15 mouse cellular contexts compared by ENCODE assay signal in the genomic region with DNA sequence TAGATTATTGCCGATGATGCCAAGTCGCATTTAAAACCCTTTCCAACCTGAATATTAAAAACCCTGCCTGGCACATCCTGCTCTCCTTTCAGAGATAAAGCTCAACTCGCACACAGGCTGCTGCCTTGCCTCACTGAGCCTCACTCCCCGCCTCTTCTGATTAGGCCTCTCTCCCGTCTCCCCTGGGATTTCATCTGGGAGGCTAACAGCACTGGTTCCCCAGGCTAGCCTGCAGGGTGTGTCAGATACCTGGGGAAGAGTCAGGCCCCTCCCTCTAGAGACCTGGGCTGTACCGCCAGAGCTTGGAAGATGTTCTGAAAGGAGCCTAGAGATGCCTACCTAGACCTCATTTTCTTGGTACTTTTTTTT.
A peak's percentile ranks its signal among the peaks of the same experiment; 100 is the strongest.
DNase-seq lines count a peak whose midpoint lies in the region; ATAC-seq lines count a peak whose summit lies in the region.
"Had no signal": no experiment of that assay in that cellular context is flagged by ENCODE, and none has a peak within 500 bp of the region (broad histone marks: within the 10 kb centered on the region; RNA-seq: fewer than 3 reads in every experiment).

No protein-coding gene starts in this region.

- no peaks in the 10 kb centered on the region for H3K27me3 ChIP-seq in neural tube, embryonic 11.5 days (ENCODE audit: control insufficient read depth, insufficient read depth, low read length)
- no peaks in the 10 kb centered on the region for H3K27me3 ChIP-seq in midbrain, embryonic 11.5 days (ENCODE audit: control insufficient read depth, insufficient read depth, low read length)
- H3K27me3 ChIP-seq in neural tube, embryonic 15.5 days (replicated peaks): no peaks in the 10 kb centered on the region
- H3K27me3 ChIP-seq: kidney, embryonic 15.5 days; limb, embryonic 12.5 days; liver, embryonic 15.5 days had no signal

- H3K9me3 ChIP-seq in neural tube, embryonic 11.5 days (ENCODE audit: control insufficient read depth, low read length): no peaks in the 10 kb centered on the region
- H3K9me3 ChIP-seq in midbrain, embryonic 11.5 days (ENCODE audit: control insufficient read depth, low read length): no peaks in the 10 kb centered on the region
- H3K9me3 ChIP-seq in neural tube, embryonic 15.5 days (replicated peaks): no peaks in the 10 kb centered on the region
- H3K9me3 ChIP-seq: forebrain, embryonic 10.5 days; kidney, embryonic 15.5 days; limb, embryonic 12.5 days; liver, embryonic 15.5 days had no signal

- peak; percentile 15 for DNase-seq in embryo, embryonic 10 days (ENCODE audit: low spot score)
- DNase-seq in embryo, embryonic 10.5 days (ENCODE audit: low spot score): no peak
- no peak for DNase-seq in neural tube, embryonic 11.5 days (ENCODE audit: low spot score)
- no peak for DNase-seq in neural tube, embryonic 10.5 days (ENCODE audit: extremely low spot score, low spot score)
- no peak for DNase-seq in midbrain, embryonic 11.5 days (ENCODE audit: low spot score, missing footprints)
- no peak for DNase-seq in spleen, postnatal 10 days (ENCODE audit: low spot score in 2 of 2)
- no peak for DNase-seq in thymus, postnatal 10 days (ENCODE audit: low spot score in 2 of 2)
- DNase-seq: cerebellum, adult 8-10 months; lung, postnatal 14 days; thymus, postnatal 36 days had no signal

- no peak overlapping the region for H3K9ac ChIP-seq in neural tube, embryonic 11.5 days (ENCODE audit: low read length)
- H3K9ac ChIP-seq in midbrain, embryonic 11.5 days (ENCODE audit: low read length): no peak overlapping the region
- no peak overlapping the region for H3K9ac ChIP-seq in neural tube, embryonic 15.5 days (replicated peaks)
- H3K9ac ChIP-seq: kidney, embryonic 15.5 days; limb, embryonic 12.5 days; liver, embryonic 15.5 days had no signal

- H3K36me3 ChIP-seq in neural tube, embryonic 11.5 days (ENCODE audit: control insufficient read depth, insufficient read depth, low read length): no peaks in the 10 kb centered on the region
- no peaks in the 10 kb centered on the region for H3K36me3 ChIP-seq in midbrain, embryonic 11.5 days (ENCODE audit: control insufficient read depth, insufficient read depth, low read length)
- H3K36me3 ChIP-seq in neural tube, embryonic 15.5 days: no peaks in the 10 kb centered on the region
- H3K36me3 ChIP-seq: forebrain, embryonic 10.5 days; kidney, embryonic 15.5 days; limb, embryonic 12.5 days; liver, embryonic 15.5 days had no signal

- WGBS in neural tube, embryonic 11.5 days: 47% methylated on average over 6 of the region's 6 CpGs
- WGBS in midbrain, embryonic 11.5 days: 30% methylated on average over 6 of the region's 6 CpGs
- 31% methylated on average over 6 of the region's 6 CpGs for WGBS in neural tube, embryonic 15.5 days

- H3K4me3 ChIP-seq in neural tube, embryonic 11.5 days (ENCODE audit: low read depth, low read length): no peak overlapping the region
- no peak overlapping the region for H3K4me3 ChIP-seq in midbrain, embryonic 11.5 days (ENCODE audit: low read depth, low read length)
- no peak overlapping the region for H3K4me3 ChIP-seq in neural tube, embryonic 15.5 days (replicated peaks)
- H3K4me3 ChIP-seq: forebrain, embryonic 10.5 days; kidney, embryonic 15.5 days; limb, embryonic 12.5 days; liver, embryonic 15.5 days had no signal

- ATAC-seq in neural tube, embryonic 11.5 days (ENCODE audit: insufficient read depth, low FRiP score, low TSS enrichment): no peak
- ATAC-seq in midbrain, embryonic 11.5 days (ENCODE audit: low FRiP score): peak; percentile 39; the same call in 1 of the 2 replicates
- peak; percentile 67; the same call in 1 of the 2 replicates for ATAC-seq in neural tube, embryonic 15.5 days (ENCODE audit: low FRiP score)

- no peak overlapping the region for H3K4me2 ChIP-seq in neural tube, embryonic 11.5 days (ENCODE audit: low read depth)
- no peak overlapping the region for H3K4me2 ChIP-seq in midbrain, embryonic 11.5 days
- H3K4me2 ChIP-seq in neural tube, embryonic 15.5 days: no peak overlapping the region
- H3K4me2 ChIP-seq: kidney, embryonic 15.5 days; limb, embryonic 12.5 days; liver, embryonic 15.5 days had no signal

- 0 out of 2 replicates have a peak overlapping the region, but pooled peaks have one; percentile 39 for H3K27ac ChIP-seq in neural tube, embryonic 11.5 days (ENCODE audit: low read depth, low read length)
- H3K27ac ChIP-seq in midbrain, embryonic 11.5 days (ENCODE audit: low read depth, low read length): no peak overlapping the region
- H3K27ac ChIP-seq in neural tube, embryonic 15.5 days (replicated peaks): no peak overlapping the region
- H3K27ac ChIP-seq: forebrain, embryonic 10.5 days; kidney, embryonic 15.5 days; liver, embryonic 15.5 days had no signal

- H3K4me1 ChIP-seq in neural tube, embryonic 11.5 days (ENCODE audit: control insufficient read depth, insufficient read depth, low read length): no peaks in the 10 kb centered on the region; the same call in 1 of the 2 replicates
- peaks cover 8% of the 10 kb centered on the region for H3K4me1 ChIP-seq in midbrain, embryonic 11.5 days (ENCODE audit: control insufficient read depth, insufficient read depth, low read length)
- peaks cover 15% of the 10 kb centered on the region for H3K4me1 ChIP-seq in neural tube, embryonic 15.5 days
- H3K4me1 ChIP-seq: liver, embryonic 15.5 days had no signal
